Mouse (Mus musculus): ENCODE data around the gene Gm20547. TPM values are rescaled to one million over a fixed set of nuclear protein-coding genes. Genes with fewer than 3 reads are reported as not detected.

Gm20547 gene
- total and polyA plus RNA-seq, 3 experiments, result 0.03 TPM; not detected in 2

GRCm38 (mm10) chr17:34931061-34931734 lies 49.4 kb upstream of the Gm20547 start, which contains the start of gene Neu1 (continued):
- TF ChIP-seq USF2 (IDR thresholded peaks at IDR 0.05; ENCODE audit: borderline replicate concordance in 1 of 2, insufficient read depth in 1 of 2, low read depth in 1 of 2, low read length in 2 of 2) (peak in 1 of 2 experiments; percentile 72; a peak in 2 of 4 replicates), USF1 (IDR thresholded peaks at IDR 0.05; ENCODE audit: low read depth, low read length) (peak; percentile 95), CHD1 (IDR thresholded peaks at IDR 0.05; ENCODE audit: low read depth, low read length) (no peak), RAD21 (IDR thresholded peaks at IDR 0.05; ENCODE audit: low read depth, low read length) (peak; percentile 37), ELF1 (IDR thresholded peaks at IDR 0.05; ENCODE audit: low read depth, low read length) (peak; percentile 11; the same call in 1 of the 2 replicates), MYB (IDR thresholded peaks at IDR 0.05; ENCODE audit: low read depth, low read length) (no peak), RCOR1 (IDR thresholded peaks at IDR 0.05; ENCODE audit: low read depth, low read length) (no peak), SIN3A (IDR thresholded peaks at IDR 0.05; ENCODE audit: low read length) (peak; percentile 91)

- no peak overlapping the region for H3K9ac ChIP-seq (ENCODE audit: control insufficient read depth, low read depth, low read length, poor library complexity, severe bottlenecking)
- TF ChIP-seq ZMIZ1 (IDR thresholded peaks at IDR 0.05; ENCODE audit: low read depth, low read length), result no peak
- no peak for TF ChIP-seq MAFK (IDR thresholded peaks at IDR 0.05; ENCODE audit: borderline replicate concordance, low read depth, low read length)
- no peak for DNase-seq (ENCODE audit: low read depth, low spot score)
- no peak overlapping the region for H3K4me3 ChIP-seq (ENCODE audit: control insufficient read depth in 1 of 2, insufficient read depth in 1 of 2, low read depth in 2 of 2, low read length in 2 of 2)
- H3K4me1 ChIP-seq (ENCODE audit: control insufficient read depth in 1 of 2, insufficient read depth in 2 of 2, low read length in 2 of 2), result peaks cover 5 to 14% of the 10 kb centered on the region in 2 experiments
- peaks cover 5% of the 10 kb centered on the region; the same call in 1 of the 2 replicates for H3K79me2 ChIP-seq (ENCODE audit: control insufficient read depth, insufficient read depth, low read length, poor library complexity)
- H3K27ac ChIP-seq (ENCODE audit: control insufficient read depth, low read depth, low read length), result no peak overlapping the region
- peaks cover 0 to 6% of the 10 kb centered on the region in 2 experiments; a peak in 2 of 4 replicates for H3K36me3 ChIP-seq (ENCODE audit: control insufficient read depth in 1 of 2, insufficient read depth in 2 of 2, low read length in 2 of 2)
- no peaks in the 10 kb centered on the region for H3K27me3 ChIP-seq (ENCODE audit: control insufficient read depth in 1 of 2, insufficient read depth in 2 of 2, low read length in 2 of 2)
- no peaks in the 10 kb centered on the region for H3K9me3 ChIP-seq (replicated peaks; ENCODE audit: insufficient read depth, low read length)
Measured at GRCm38 (mm10) chr17:34928841-34929240, 47.0 kb upstream of the Gm20547 start.

GRCm38 (mm10) chr17:34927306-34928019 lies 45.6 kb upstream of the Gm20547 start:
- TF ChIP-seq ZNF384 (IDR thresholded peaks at IDR 0.05; ENCODE audit: low read depth, low read length) (no peak), RAD21 (IDR thresholded peaks at IDR 0.05; ENCODE audit: low read depth, low read length) (no peak), ZC3H11A (IDR thresholded peaks at IDR 0.05; ENCODE audit: low read depth, low read length) (no peak), HCFC1 (IDR thresholded peaks at IDR 0.05; ENCODE audit: low read depth, low read length) (no peak), MAFK (IDR thresholded peaks at IDR 0.05; ENCODE audit: borderline replicate concordance, low read depth, low read length) (no peak), MEF2A (IDR thresholded peaks at IDR 0.05; ENCODE audit: extremely low read depth, insufficient replicate concordance, low read depth, low read length, poor library complexity, severe bottlenecking) (no peak), NRF1 (IDR thresholded peaks at IDR 0.05; ENCODE audit: insufficient read depth, low read depth, low read length, poor library complexity, severe bottlenecking) (no peak), TAL1 (IDR thresholded peaks at IDR 0.05; ENCODE audit: low read length) (no peak), USF1 (IDR thresholded peaks at IDR 0.05; ENCODE audit: low read depth, low read length) (no peak), ETS1 (IDR thresholded peaks at IDR 0.05; ENCODE audit: low read depth, low read length) (no peak), CHD1 (IDR thresholded peaks at IDR 0.05; ENCODE audit: low read depth, low read length) (no peak), GABPA (IDR thresholded peaks at IDR 0.05; ENCODE audit: low read depth, low read length) (no peak), UBTF (IDR thresholded peaks at IDR 0.05; ENCODE audit: borderline replicate concordance, insufficient read depth, low read depth, low read length) (no peak), MYB (IDR thresholded peaks at IDR 0.05; ENCODE audit: low read depth, low read length) (no peak)
- H3K79me2 ChIP-seq (ENCODE audit: control insufficient read depth, insufficient read depth, low read length, poor library complexity), result peaks cover 5% of the 10 kb centered on the region; the same call in 1 of the 2 replicates
- no peak overlapping the region for H3K4me3 ChIP-seq (ENCODE audit: control insufficient read depth in 1 of 2, insufficient read depth in 1 of 2, low read depth in 2 of 2, low read length in 2 of 2)
- DNase-seq (ENCODE audit: low read depth, low spot score), result no peak
- no peak overlapping the region for H3K9ac ChIP-seq (ENCODE audit: control insufficient read depth, low read depth, low read length, poor library complexity, severe bottlenecking)
- no peaks in the 10 kb centered on the region for H3K9me3 ChIP-seq (replicated peaks; ENCODE audit: insufficient read depth, low read length)
- H3K27ac ChIP-seq (ENCODE audit: control insufficient read depth, low read depth, low read length), result no peak overlapping the region
- no peaks in the 10 kb centered on the region for H3K27me3 ChIP-seq (ENCODE audit: control insufficient read depth in 1 of 2, insufficient read depth in 2 of 2, low read length in 2 of 2)
- peaks cover 0 to 6% of the 10 kb centered on the region in 2 experiments; a peak in 2 of 4 replicates for H3K36me3 ChIP-seq (ENCODE audit: control insufficient read depth in 1 of 2, insufficient read depth in 2 of 2, low read length in 2 of 2)
- H3K4me1 ChIP-seq (ENCODE audit: control insufficient read depth in 1 of 2, insufficient read depth in 2 of 2, low read length in 2 of 2), result peaks cover 5 to 14% of the 10 kb centered on the region in 2 experiments

Measured in MEL (cell line).